Mouse (Mus musculus) large intestine, adult 2 months (tissue): ENCODE measurements around the gene Otud1. TPM values are rescaled to one million over a fixed set of nuclear protein-coding genes. Genes with fewer than 3 reads are reported as not detected.

Experiments
- DNase-seq: peaks from one replicate; pipeline ENCODE4 v3.0.0-alpha.2; 2012; ENCODE audit warnings: low read depth, low spot score
- WGBS: fragments of 180-500 bp; shearing (Covaris S2); methylation state at CpG from one replicate; pipeline ENCODE4 v1.1.7; 2018; 5-methylcytosine and 5-hydroxymethylcytosine counted together
- polyA plus RNA-seq: library from polyadenylated mRNA; depleted of rRNA; stranded (reverse); fragments of >200 nt; gene quantifications from 2 replicates; pipeline ENCODE4 v1.2.3, GENCODE M21; 2012; rRNA removed

Gene Otud1
- 1.5 and 1.6 TPM in 2 replicates for polyA plus RNA-seq

DNA sequence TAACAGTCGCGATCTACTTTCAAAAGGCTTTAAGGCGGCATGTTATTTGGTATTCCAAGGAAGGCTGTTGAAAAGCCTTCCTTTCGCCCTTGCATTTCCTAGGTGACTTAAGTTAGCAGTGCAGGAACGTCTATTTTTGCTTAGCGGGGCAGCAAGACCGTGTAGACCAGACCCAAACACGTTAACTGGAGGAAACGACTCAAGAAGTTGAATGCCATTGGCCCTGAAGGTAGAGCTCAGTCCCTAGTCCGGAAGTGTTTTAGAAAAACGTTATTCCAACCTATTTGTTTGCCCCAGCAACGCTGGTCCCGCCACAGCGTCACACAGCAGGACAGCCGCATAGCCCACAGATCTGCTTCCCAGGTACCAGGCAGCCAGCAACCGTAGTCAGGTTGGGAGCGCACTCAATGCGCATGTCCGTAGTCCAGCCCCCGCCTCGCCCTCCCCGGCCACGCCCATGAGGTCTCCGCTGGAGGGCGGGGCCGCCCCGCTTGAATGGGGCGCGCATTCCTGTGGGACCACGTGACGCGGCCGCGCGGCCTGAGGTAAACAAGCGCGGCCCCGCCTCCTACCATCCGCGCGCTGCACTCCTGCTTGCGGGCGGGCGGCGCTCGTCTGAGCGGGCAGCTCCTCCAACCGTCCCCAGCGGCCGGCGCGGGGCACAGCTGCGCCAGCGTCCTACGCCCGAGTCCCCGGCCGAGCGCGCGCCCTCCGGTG lies at the start of gene Otud1:
Gene Otud1 (plus strand): TSS at position 595 of the 717 bp plus-strand sequence.
- under 1% methylated on average over 62 of the region's 62 CpGs for WGBS
- peak; percentile 82 for DNase-seq

DNA sequence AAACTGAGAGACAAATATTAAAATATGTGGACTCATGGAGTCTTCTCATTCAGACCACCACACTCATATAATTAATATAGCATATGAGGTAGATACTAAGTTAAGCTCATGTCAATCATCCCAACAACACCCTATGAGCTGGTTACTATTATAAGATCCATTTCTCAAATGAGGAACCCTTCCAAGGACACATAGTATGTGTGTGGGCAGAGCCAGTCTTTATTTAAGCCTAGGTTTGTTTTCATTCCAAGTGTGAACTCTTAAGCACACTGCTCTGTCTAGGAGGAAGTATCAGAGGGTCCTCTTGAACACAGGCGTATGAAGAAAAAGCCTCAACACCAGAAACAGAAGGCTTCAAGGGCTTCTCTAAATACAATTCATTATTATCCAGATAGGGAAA lies 49.7 kb upstream of the Otud1 start:
- DNase-seq = no peak
- WGBS = 82% methylated on average over 1 of the region's 1 CpGs

DNA sequence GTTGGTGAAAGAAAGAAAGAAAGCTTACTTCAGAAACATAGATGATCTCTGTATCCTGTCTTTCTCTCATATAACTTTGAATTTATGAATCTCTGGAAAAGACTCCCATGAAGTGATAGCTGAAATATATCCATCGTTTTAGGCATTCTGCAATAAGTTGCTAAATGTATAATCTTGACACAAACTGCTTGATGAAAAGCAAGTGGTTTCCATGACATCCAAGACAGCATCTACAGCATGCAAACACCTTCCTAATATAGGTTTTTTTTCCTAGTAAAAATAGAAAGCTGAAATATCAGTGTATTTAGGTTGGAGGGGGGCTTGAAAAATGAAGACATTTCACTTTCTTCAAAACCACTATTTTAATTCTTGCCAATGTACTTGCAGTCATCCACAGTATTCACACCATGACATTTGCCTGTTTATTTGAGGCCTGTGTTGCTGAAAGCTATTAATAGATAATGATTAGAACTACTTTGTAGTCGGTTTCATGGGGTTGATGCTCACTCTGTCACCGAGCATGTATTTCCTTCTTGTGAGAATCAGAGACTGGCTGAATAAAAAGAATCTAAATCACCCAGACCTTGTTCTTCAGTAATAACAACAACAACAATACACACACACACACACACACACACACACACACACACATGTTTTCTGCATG lies 49.0 kb upstream of the Otud1 start:
- no peak for DNase-seq
- 82% methylated on average over 3 of the region's 3 CpGs for WGBS

DNA sequence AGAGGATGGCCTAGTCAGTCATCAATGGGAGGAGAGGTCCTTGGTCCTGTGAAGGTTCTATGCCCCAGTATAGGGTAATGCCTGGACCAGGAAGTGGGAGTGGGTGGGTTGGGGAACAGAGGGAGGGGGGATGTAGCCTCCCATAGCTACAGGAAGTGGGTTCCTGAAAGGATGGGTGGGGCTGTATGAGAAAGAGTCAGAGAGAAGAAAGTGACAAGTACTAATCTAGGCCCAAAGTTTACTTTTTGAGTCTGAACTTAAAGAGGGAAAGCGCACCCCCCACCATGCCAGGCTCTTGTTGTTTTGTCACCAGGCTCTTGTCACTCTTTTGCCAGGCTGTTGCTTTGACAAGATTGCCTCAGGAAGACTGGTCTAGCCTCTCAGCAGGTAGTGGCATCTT lies 35.5 kb upstream of the Otud1 start:
- DNase-seq = no peak
- 86% methylated on average over 1 of the region's 1 CpGs for WGBS

DNA sequence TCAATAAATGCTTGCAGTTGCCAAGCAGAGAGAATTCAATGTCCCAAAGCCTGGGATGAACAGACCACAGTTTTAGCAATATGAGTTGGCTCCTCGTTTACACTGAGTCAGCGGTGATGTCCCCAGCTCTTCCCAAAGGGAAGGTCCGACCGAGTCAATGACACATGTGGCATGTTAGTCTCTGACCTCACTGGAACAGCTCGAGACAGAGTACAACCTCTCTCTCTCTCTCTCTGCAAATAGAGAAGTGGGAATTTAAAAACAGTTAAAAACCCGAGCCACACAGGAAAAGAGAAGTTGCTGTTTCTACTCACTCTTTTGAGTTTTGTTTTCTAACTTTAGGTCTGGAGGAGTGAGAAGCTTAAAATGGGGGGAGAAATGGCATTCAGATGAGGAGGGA lies 30.5 kb upstream of the Otud1 start:
- 65% methylated on average over 6 of the region's 6 CpGs for WGBS
- DNase-seq = no peak

DNA sequence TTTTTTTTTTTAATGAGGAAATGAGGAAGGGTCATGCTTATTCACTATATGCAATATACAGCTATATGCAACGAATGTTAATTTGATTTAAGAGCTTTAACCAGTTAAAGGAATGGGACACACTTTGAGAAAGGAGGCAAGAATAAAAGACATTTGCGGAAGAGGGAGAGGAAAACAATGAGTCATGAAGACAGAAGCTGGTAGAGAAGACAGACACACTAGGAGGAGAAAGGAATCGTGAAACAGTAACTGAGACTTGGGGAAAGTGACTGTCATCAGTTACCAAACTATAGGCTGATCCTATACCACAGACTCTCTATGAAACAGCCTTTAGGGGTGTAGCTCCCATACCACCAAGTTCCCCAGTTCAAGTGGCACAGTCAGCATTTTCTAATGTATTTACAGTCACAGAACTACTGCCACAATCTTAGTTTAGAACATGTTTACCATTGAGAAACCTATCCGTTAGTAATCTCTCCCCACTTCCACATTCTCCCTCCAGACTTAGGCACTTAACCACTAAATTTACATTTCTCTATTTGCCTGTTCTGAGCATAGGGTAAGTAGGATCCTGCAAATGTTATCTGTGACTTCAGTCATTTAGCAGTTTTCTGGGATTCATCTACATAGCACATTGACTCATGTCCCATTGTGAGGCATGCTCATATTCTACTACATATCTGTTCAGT lies 29.5 kb upstream of the Otud1 start:
- no peak for DNase-seq
- WGBS = 68% methylated on average over 4 of the region's 4 CpGs

DNA sequence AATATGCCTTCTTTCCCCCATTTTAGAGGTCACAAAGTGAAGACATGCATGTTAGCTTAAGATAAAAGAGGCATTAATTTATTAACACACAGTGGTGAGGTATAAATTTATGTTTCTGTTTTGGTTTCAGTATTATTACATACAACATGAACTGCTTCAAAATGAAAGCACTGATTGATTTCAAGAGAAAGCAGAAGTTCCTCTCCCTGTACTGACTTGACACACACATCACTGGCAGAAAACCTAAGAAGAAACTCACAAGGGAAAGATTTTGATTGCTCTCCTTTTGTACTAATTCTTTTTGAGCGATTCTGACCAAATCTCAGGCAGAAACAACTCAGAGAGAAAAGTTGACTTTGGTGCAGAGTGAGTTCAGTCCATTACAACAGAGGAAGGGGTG lies 27.0 kb upstream of the Otud1 start:
- 54% methylated on average over 1 of the region's 1 CpGs for WGBS

DNA sequence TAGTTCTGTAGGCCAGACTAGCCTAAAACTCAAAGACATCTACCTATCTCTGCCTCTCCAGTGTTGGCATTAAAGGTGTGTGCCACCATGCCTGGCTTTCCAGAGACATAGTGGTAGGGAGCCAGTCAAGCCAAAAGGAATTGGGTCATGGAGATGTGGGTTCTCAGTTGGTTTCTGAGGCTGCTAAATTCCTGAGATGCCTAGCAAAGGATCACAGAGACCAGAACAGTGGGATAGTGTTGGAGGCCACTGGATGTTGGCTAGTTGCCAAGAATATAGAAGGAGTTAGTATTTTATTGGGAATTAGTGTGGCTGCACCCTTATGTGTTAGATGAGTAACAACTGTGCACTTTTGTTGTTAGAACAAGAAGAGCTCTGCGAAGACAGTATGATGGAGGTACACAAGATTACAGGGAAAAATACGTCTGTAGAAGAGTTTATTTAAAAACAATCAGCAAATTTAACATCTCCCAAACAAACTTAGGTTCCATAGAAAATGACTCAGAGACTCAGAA lies 24.1 kb upstream of the Otud1 start:
- DNase-seq = no peak
- WGBS = 59% methylated on average over 2 of the region's 2 CpGs

More for the DNA sequence above, 27.0 kb upstream of the Otud1 start:
- DNase-seq = no peak

DNA sequence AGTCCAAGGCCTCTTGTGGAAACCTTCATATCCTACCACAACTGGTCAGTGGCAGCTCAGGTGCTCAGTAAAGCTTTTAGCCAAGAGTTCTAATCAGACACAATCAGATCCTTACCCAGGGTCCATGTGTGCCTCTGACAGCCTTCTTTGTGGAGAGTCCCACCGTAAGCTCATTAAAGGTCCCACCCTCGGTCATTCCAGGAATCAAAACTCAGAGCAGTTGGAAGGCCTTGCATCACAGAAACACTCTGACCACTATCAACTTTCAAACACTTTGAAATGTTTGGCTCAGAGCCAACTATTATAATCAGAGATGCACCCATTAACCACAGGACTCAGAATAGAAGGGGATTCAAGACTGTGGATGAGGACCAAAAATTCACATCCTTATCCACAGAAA lies 12.4 kb upstream of the Otud1 start:
- WGBS = 52% methylated on average over 2 of the region's 2 CpGs
- DNase-seq = no peak

DNA sequence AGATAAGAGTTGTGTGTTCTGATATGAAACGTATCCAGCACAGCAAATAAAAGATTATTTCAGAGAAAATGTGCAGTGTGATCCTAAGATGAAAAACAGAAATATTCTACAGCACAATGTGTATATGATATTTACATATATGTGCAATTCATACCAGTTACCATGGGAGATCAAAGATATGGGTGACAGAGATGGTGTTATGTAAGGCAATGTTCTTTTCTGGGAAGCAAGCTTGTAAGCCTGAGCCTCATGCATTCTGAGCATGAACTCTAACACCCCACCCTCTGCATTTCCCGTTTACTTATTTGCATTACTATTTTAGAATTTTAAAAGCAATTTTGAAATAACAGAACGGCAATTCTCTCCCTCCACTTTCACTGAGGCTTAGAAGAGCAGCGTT lies 11.4 kb upstream of the Otud1 start:
- 38% methylated on average over 4 of the region's 4 CpGs for WGBS
- DNase-seq = no peak

DNA sequence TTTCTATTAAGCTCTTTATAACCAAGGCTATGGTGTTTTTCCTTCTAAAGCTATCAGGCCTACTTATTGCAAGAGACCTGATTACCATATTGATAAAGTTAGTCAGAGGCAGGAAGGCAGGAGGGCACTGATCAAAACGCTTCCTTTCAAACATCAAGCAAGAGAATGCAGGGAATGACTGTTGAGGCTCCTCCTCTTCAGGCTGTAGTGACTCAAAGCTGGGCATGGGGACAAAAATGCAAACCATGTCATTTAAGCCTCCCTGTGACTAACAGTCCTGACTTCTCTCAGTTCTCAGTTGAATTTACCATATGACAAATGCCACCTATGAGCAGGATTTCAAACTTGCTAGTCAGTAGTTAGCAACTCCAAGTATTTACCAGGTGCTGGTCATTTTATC lies 10.6 kb upstream of the Otud1 start:
- no peak for DNase-seq
- WGBS = 11% methylated on average over 1 of the region's 1 CpGs

DNA sequence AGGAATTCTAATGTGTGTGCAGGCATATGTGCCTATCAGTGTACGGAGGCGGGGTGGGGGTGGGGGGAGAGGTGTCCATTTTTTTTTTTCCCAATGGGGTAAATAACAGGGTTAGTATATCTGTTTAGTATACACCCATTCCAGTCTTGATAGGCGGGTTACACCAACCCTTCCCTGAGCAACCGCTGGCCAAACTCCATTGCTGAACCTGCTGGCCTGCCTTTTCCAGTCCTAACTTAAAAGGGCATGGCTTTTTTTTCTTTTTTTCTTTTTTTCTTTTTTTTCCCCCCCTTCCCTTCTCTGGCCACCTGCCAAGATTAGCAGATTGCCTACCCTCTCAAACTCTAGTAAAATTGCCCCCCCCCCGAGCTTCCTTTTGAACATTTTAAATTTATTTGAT lies 1.1 kb upstream of the Otud1 start:
- WGBS = 40% methylated on average over 5 of the region's 5 CpGs

DNA sequence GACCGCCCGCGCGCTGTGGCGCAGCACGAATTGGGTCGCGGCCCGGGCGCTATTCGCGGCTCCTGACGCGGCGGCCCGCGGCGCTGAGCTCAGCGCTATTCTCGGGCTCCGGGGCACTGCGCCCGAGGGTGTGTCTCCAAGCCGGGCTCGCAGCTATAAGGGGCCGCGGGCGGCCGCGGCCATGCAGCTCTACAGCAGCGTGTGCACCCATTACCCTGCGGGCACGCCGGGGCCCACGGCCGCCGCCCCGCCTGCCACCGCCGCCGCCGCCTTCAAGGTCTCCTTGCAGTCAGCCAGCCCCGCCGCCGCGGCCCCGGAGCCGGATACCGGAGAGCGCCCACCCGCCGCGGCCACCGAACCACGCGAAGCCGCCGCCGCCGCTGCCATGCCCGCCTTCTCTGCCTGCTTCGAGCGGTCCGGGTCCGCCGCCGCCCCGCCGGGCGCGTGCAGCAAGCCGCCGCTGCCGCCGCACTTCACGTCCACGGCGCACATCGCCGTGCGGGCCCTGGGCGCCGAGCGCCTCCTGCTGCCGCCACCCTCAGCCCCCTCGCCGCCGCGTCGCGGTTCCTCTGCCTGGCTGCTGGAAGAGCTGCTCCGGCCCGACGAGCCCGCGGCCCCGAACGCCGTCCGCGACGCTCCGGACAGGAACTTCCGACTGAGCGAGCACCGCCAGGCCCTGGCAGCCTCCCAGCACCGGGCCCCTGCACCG lies 483 bp downstream of the Otud1 start:
- no peak for DNase-seq
- under 1% methylated on average over 108 of the region's 108 CpGs for WGBS

More for the DNA sequence above, 1.1 kb upstream of the Otud1 start:
- no peak for DNase-seq

DNA sequence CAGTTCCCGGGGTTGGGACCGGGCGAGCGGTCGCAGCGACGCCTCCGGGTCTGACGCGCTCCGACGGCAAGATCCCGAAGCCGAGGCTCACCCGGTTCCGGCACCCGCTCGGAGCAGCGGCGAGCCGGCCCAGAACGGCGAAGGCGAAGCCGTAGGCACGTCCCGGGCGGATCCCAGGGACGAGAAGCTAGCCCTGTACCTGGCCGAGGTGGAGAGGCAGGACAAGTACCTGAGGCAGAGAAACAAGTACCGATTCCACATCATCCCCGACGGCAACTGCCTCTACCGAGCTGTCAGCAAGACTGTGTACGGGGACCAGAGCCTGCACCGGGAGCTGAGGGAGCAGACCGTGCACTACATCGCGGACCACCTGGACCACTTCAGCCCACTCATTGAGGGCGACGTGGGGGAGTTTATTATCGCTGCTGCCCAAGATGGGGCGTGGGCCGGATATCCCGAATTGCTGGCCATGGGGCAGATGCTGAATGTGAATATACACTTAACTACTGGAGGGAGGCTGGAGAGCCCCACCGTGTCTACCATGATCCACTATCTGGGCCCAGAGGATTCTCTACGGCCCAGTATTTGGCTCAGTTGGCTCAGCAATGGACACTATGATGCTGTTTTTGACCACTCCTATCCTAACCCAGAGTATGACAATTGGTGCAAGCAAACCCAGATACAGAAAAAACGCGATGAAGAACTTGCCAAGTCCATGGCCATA lies 1.3 kb downstream of the Otud1 start:
- no peak for DNase-seq
- WGBS = 7% methylated on average over 49 of the region's 49 CpGs

DNA sequence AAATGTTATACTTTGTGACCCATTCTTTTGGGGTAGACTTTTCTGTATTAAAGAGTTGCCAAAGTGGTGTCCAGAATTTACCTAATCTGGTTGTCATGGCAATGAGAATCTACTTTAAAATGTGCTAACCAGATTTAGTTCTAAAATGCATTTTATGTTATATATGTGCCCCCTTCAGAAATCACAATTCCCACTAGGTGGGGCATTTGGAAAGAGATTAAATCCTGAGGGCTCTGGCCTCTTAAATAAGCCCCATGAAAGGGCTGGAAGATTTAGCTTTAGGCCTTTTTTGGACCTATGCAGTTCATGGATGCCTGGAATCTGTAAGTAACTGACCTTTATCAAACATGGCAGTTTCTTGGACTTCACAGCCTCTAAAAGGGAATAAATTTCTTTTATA lies 3.3 kb downstream of the Otud1 start:
- DNase-seq = no peak

DNA sequence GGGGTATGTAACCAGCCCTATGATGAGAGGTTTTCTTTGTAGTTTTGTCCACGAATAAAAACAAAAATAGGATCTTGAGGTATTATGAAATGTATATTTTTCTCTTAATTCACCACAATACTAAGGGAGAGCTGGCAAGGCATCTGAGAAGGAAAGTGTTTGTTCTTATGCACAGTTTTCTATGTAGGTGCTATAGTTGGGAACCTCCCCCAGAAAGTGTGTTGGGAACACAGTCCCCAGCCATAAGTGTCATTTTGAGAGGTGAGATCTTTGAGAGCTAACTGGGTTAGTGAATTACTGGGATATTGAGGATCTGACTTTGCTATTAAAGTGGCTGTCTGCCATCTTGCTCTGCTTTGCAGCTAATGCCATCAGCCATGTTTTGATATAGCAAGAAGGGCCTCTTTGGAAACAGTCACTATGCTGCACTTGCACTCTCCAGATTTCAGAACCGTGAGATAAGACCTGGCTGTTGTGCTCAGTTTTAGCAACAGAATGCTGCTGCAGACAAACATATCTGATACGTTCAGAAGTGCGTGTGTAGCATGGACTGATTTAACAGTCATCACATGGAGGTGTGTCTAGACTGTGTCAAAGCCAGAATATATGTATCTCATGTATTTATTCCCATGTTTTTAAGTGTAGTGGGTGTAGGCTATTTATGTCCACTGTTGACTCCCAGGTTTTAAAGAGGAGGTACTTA lies 5.7 kb downstream of the Otud1 start:
- 82% methylated on average over 4 of the region's 4 CpGs for WGBS
- DNase-seq = no peak

DNA sequence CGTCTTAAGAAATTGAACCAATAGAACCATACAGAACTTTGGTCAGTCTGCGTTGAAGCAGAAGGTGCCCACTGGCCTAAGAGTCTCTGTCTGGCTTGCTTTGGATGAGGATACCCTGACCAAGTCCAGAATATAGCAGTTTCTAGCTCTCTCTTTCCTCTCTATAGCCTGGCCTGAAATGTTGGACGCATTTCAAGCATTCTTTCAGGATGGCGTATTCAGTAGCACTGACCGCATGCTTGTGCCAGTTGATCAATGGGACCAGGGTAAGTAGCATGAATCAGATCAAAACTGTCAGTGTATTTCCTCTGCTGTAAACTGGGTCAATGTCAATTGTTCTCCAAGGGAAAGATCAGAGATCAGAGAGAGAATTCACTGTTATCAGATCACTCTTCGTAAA lies 6.6 kb downstream of the Otud1 start:
- WGBS = 73% methylated on average over 6 of the region's 6 CpGs

DNA sequence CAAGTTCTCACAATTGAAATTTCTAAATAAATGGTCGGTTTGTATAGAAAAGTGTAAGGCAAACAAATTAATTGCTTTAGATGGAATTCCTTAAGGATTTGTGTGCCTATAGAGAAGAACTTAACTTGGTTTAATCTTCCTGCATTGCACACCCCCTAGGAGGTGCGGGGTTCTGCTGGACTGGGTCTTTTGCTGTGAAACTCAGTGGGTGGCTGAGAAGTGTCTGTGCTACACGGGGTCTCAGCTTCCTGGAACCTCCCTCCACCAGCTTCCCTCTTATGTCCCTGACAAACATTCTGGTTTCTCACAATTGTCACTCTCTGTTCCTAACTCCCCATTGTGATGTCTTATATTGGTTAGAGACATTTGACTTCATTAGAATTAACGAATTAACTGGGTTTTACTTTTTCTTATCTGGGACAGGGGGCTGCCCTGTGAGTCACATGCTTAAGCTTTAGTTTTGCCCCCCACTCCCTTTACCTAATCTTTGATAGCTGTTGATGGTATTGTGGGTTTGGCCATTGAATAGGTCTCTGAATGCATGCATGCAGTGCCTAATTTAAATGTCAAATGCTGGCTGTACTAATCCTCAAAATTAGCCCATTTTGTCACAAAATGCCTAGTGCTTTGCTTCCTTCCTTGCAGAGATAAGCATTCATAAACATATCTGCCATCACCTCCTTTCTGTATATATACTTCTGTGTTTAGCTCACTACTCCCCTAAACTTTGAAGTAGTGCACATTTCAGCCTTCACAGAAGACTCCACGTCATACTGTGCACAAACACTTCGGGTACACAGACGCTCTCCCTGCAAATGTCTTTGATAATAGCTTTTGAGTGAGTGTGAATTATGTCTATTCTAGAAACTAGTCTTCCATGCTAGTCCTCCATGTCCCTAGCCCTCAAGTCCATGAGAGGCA lies 7.3 kb downstream of the Otud1 start:
- WGBS = 64% methylated on average over 7 of the region's 7 CpGs
- no peak for DNase-seq

More for the DNA sequence above, 6.6 kb downstream of the Otud1 start:
- no peak for DNase-seq
